Mouse (Mus musculus) heart, postnatal 0 days (tissue): ENCODE results near the gene Gm10392. TPM values are rescaled to one million over a fixed set of nuclear protein-coding genes. Genes with fewer than 3 reads are reported as not detected.
A peak's percentile ranks its signal among the peaks of the same experiment; 100 is the strongest.

Source experiments
- ATAC-seq: fragments of 200-750 bp; cut with Nextera tagmentation; 2 replicates; pipeline ENCODE4 v1.8.0; 2017; ENCODE audit warnings: low read depth, moderate number of reproducible peaks, moderate library complexity; ENCODE audit not compliant: insufficient read depth
- DNase-seq: peaks from one replicate; pipeline ENCODE4 v3.0.0-alpha.2; 2016; ENCODE audit warnings: low spot score
- H3K27ac ChIP-seq: fragments of 300-500 bp; sonication (generic); 2 replicates; pipeline ENCODE4 v1.5.1; 2014; ENCODE audit warnings: low read depth, mild to moderate bottlenecking
- H3K27me3 ChIP-seq: fragments of 300-500 bp; sonication (generic); 2 replicates; pipeline ENCODE4 v1.6.1; 2014; ENCODE audit warnings: low read length, mixed read lengths; ENCODE audit not compliant: control insufficient read depth, insufficient read depth
- H3K36me3 ChIP-seq: fragments of 300-500 bp; sonication (generic); replicated peaks from 2 replicates; pipeline ENCODE4 v1.6.1; 2014; ENCODE audit warnings: low read length, mixed read lengths; ENCODE audit not compliant: control insufficient read depth, insufficient read depth
- H3K4me1 ChIP-seq: fragments of 300-500 bp; sonication (generic); 2 replicates; pipeline ENCODE4 v1.6.1; 2014; ENCODE audit warnings: antibody characterized with exemption; ENCODE audit not compliant: control insufficient read depth, insufficient read depth
- H3K4me2 ChIP-seq: fragments of 300-500 bp; sonication (generic); 2 replicates; pipeline ENCODE4 v1.6.1; 2014; ENCODE audit warnings: low read depth, mild to moderate bottlenecking, low read length, moderate library complexity
- H3K4me3 ChIP-seq: fragments of 300-500 bp; sonication (generic); 2 replicates; pipeline ENCODE4 v1.5.1; 2014; ENCODE audit warnings: low read depth, low read length
- H3K9ac ChIP-seq: fragments of 300-500 bp; sonication (generic); replicated peaks from 2 replicates; pipeline ENCODE4 v1.6.1; 2014; ENCODE audit warnings: low read depth, low read length, mixed read lengths
- H3K9me3 ChIP-seq: fragments of 300-500 bp; sonication (generic); replicated peaks from 2 replicates; pipeline ENCODE4 v1.6.1; 2016; ENCODE audit warnings: low read length; ENCODE audit not compliant: control insufficient read depth
- CTCF ChIP-seq: IDR thresholded peaks from 2 replicates; pipeline ENCODE4 v1.5.1; 2016; ENCODE audit warnings: antibody characterized with exemption, control low read depth, low read depth
- EP300 ChIP-seq: IDR thresholded peaks from 2 replicates; pipeline ENCODE4 v1.6.1; 2016; ENCODE audit warnings: antibody characterized with exemption, low read depth
- WGBS: fragments of 180-500 bp; shearing (Covaris S2); extraction: QIAGEN DNeasy Blood & Tissue Kit; methylation state at CpG from one replicate; pipeline ENCODE4 v1.1.7; 2014; 5-methylcytosine and 5-hydroxymethylcytosine counted together
- polyA plus RNA-seq: library from polyadenylated mRNA; unstranded; fragments of >200 nt; fragmentation: Nextera tagmentation; extraction: Ambion mirVana; gene quantifications from 2 replicates; pipeline ENCODE4 v1.2.1, GENCODE M21; 2015
- total RNA-seq: library from RNA; depleted of rRNA; stranded (reverse); fragments of >200 nt; gene quantifications from 2 replicates; pipeline ENCODE4 v1.2.3, GENCODE M21; 2014; ENCODE audit warnings: low replicate concordance

Gene Gm10392
- total and polyA plus RNA-seq, 2 experiments from 2014 or later, result 0.08 TPM; not detected in 1

DNA sequence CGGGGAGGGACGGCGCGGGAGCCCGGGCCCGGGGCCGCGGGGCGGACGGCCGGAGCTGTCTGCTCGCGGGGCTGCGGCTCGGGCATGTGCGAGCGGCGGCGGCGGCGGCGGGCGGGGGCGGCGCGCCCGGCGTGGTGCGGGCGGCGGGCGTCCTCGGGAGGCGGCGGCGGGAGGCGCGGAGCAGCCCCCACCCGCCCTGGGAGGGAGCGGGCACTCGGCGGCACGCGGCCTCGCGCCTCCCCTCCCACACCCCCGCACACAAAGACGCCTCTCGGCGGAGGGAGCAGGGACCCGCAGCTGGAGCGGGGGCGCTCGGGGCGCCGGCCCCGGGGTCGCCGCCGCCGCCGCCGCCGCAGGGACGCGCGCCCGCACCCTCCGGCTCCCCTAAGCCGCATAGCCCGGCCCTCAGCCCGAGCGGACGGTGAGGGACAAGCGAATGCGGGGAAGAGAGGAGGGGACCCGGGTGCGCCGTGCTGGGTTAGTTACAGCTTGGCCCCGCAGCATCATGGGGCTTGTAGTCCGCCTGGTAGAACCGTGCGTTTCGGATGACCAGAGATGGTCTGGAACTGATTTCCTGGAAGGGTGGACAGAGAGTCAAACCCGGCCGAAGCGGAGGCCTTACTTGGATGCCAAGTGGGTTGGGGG, 29.3 kb downstream of the Gm10392 start, which contains the start of gene Ankrd13b:
Gene Ankrd13b, minus strand, starts transcription at position 88 of the 645 bp plus-strand sequence.
- Histone ChIP-seq H3K27me3 (no peaks in the 10 kb centered on the region), H3K4me3 (peak within 1 kb of the TSS; percentile 92), H3K4me2 (peak within 1 kb of the TSS; percentile 89), H3K9me3 (no peaks in the 10 kb centered on the region), H3K36me3 (no peaks in the 10 kb centered on the region), H3K27ac (no peak within 1 kb of the TSS; the same call in 1 of the 2 replicates), H3K9ac (peak within 1 kb of the TSS; percentile 83), H3K4me1 (peaks cover 21% of the 10 kb centered on the region)
- WGBS, result under 1% methylated on average over 43 of the region's 87 CpGs
- DNase-seq (peak; percentile 67), ATAC-seq (no peak)
- TF ChIP-seq CTCF (no peak), EP300 (no peak)

DNA sequence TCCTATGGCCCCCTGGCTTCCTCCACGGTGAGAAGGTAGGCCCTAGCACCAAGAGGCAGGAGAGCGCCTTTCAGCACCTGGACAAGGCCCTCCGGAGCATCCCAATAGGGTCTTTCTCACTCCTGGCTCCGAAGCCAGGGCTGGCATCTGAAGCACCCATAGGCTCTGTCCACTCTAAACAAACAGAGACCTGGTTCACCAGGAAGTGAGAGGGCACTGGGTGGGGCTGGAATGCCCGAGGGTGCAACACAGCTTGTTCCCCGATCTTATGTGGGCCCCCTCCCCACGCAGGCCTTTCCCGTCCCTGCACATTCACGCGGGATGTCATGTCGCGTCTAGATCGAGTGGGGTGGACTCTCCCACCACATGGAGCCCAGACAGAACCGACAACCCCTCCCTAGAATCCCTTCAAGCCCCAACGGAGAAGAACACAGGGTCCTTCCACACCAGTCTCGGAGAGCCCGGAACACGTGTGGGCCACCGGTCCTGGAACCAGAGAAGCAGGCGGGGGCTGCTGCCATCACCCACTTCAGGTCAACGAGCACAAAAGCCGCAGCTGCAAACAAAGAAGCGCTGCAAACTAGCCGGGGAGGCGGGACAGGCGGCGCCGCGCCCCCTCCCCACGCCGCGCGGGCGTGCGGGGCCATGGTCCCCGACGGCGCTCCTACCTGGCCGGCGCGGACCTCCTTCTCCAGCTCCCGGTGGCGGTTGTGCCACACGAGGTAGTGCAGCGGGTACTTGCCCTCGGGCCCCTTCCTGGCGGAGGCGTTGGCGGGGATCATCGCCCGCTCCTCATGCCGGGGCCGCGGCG, 30.0 kb downstream of the Gm10392 start:
- Histone ChIP-seq H3K4me3 (peak overlapping the region; percentile 92), H3K4me2 (peak overlapping the region; percentile 89), H3K9ac (peak overlapping the region; percentile 83), H3K36me3 (no peaks in the 10 kb centered on the region), H3K27me3 (no peaks in the 10 kb centered on the region), H3K9me3 (no peaks in the 10 kb centered on the region), H3K27ac (no peak overlapping the region), H3K4me1 (peaks cover 20% of the 10 kb centered on the region)
- 5% methylated on average over 43 of the region's 55 CpGs for WGBS
- DNase-seq (no peak), ATAC-seq (no peak)
- TF ChIP-seq CTCF, result no peak

DNA sequence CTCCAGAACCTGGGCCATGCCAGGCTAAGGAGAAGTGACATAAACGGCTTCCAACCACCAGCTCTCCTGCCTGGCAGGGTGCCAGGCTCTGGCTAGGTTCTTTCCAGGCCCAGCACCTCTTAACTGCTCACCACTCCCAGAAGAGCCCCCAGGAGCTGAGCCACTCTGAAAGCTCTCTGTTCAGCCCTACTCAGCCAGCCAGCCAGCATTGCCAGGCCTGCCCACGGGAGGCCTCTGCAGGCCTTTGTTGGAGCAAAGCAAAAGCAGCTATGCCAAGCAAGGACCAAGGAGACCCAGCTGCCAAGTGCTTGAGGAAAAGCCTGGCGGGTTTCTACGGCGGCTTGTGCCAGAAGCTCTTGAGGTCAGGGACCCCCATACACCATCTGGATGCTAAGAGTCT, 32.2 kb downstream of the Gm10392 start:
- 52% methylated on average over 5 of the region's 5 CpGs for WGBS
- no peak for TF ChIP-seq EP300
- peak; percentile 25; the same call in 1 of the 2 replicates for TF ChIP-seq CTCF
- Histone ChIP-seq H3K36me3 (no peaks in the 10 kb centered on the region), H3K27me3 (no peaks in the 10 kb centered on the region), H3K9ac (0 out of 2 replicates have a peak overlapping the region, but pooled peaks have one; percentile 2), H3K27ac (no peak overlapping the region), H3K9me3 (no peaks in the 10 kb centered on the region), H3K4me3 (no peak overlapping the region), H3K4me1 (peaks cover 17% of the 10 kb centered on the region), H3K4me2 (no peak overlapping the region)
- DNase-seq (no peak), ATAC-seq (no peak)

DNA sequence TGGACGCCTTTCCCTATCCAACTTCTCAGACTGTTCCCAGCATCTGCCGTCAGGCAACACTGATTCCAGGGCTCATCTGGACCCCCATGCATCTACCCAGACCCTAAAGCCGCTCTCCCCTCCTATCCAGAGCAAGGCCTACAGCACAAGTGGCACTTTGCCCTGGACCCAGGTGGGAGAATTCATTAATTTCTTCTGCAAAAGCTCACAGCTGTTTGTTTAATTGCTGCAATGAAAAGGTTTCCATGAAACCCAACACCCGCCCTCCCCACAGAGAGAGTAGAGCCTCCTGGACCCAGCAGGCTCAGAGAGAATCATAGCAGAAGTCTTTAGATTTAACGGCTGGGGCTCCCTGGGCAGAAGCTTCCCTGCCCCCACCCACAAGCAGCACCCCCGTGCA, 33.8 kb downstream of the Gm10392 start:
- Histone ChIP-seq H3K9me3 (no peaks in the 10 kb centered on the region), H3K4me2 (no peak overlapping the region), H3K27me3 (no peaks in the 10 kb centered on the region), H3K4me3 (no peak overlapping the region), H3K27ac (no peak overlapping the region), H3K4me1 (peaks cover 9% of the 10 kb centered on the region), H3K9ac (no peak overlapping the region), H3K36me3 (no peaks in the 10 kb centered on the region)
- WGBS, result 77% methylated on average over 6 of the region's 6 CpGs
- no peak for ATAC-seq
- TF ChIP-seq CTCF, result no peak
- no peak for TF ChIP-seq EP300
- DNase-seq, result no peak

DNA sequence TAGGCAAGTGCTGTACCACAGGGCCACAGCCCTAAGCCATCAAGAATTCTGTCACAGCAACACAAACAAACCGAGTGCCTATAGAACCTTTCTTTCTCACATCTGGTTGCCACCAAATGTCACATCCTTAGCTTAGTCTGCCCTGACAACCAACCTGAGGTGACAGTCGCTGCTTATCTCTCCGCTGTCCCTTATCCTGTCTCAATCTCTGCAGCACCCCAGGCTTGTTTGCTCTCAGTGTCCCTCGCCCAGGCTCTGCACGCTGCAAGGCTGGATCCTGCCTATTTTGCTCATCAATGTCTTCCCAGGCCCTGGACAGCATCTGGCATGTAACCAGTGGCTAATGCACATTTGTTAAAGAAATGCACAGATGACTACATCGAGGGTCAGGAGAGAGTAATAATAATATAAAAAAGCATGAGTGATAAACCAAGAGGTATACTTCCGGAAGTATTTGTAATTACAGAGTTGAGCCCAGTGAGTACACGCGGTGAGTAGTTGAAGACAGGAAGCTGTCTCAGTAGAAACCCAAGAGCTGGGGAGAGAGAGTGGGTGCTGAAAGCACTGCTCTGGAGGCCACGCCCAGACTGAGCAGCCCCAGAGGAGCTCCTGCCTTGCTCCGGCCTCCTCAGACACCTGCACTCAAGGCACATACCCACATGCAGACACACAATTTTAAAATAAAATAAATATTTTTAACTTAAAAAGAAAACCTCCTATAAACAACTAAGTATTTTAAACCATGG, 35.3 kb downstream of the Gm10392 start:
- Histone ChIP-seq H3K27ac (no peak overlapping the region), H3K9ac (no peak overlapping the region), H3K9me3 (no peaks in the 10 kb centered on the region), H3K27me3 (no peaks in the 10 kb centered on the region), H3K36me3 (no peaks in the 10 kb centered on the region), H3K4me1 (peaks cover 6% of the 10 kb centered on the region), H3K4me2 (no peak overlapping the region), H3K4me3 (no peak overlapping the region)
- no peak for DNase-seq
- no peak for ATAC-seq
- TF ChIP-seq EP300 (no peak), CTCF (no peak)
- 44% methylated on average over 11 of the region's 11 CpGs for WGBS
